Mouse (Mus musculus) neural tube, embryonic 11.5 days (tissue): ENCODE measurements around the gene Fryl. TPM values are rescaled to one million over a fixed set of nuclear protein-coding genes. Genes with fewer than 3 reads are reported as not detected.

ENCODE experiments used
- ATAC-seq: fragments of 200-750 bp; cut with Nextera tagmentation; 2 replicates; pipeline ENCODE4 v1.8.0; 2017; ENCODE audit warnings: moderate number of reproducible peaks, mild to moderate bottlenecking, moderate TSS enrichment, moderate library complexity; ENCODE audit not compliant: insufficient read depth, low FRiP score, low TSS enrichment
- DNase-seq: peaks from one replicate; pipeline ENCODE4 v3.0.0-alpha.2; 2015; ENCODE audit warnings: low spot score
- H3K27ac ChIP-seq: fragments of 300-500 bp; sonication (generic); 2 replicates; pipeline ENCODE4 v1.5.1; 2014; ENCODE audit warnings: low read depth, mild to moderate bottlenecking, low read length
- H3K27me3 ChIP-seq: fragments of 300-500 bp; sonication (generic); 2 replicates; pipeline ENCODE4 v1.6.1; 2014; ENCODE audit warnings: mild to moderate bottlenecking, low read length, mixed read lengths; ENCODE audit not compliant: control insufficient read depth, insufficient read depth
- H3K36me3 ChIP-seq: fragments of 300-500 bp; sonication (generic); 2 replicates; pipeline ENCODE4 v1.6.1; 2014; ENCODE audit warnings: mild to moderate bottlenecking, low read length, moderate library complexity, mixed read lengths; ENCODE audit not compliant: control insufficient read depth, insufficient read depth
- H3K4me1 ChIP-seq: fragments of 300-500 bp; sonication (generic); 2 replicates; pipeline ENCODE4 v1.6.1; 2014; ENCODE audit warnings: low read length, mixed read lengths; ENCODE audit not compliant: control insufficient read depth, insufficient read depth
- H3K4me2 ChIP-seq: fragments of 300-500 bp; sonication (generic); 2 replicates; pipeline ENCODE4 v1.6.1; 2014; ENCODE audit warnings: low read depth, mild to moderate bottlenecking, moderate library complexity
- H3K4me3 ChIP-seq: fragments of 300-500 bp; sonication (generic); 2 replicates; pipeline ENCODE4 v1.5.1; 2014; ENCODE audit warnings: low read depth, low read length
- H3K9ac ChIP-seq: fragments of 300-500 bp; sonication (generic); 2 replicates; pipeline ENCODE4 v1.6.1; 2014; ENCODE audit warnings: mild to moderate bottlenecking, low read length
- H3K9me3 ChIP-seq: fragments of 300-500 bp; sonication (generic); 2 replicates; pipeline ENCODE4 v1.6.1; 2016; ENCODE audit warnings: low read length; ENCODE audit not compliant: control insufficient read depth
- WGBS: fragments of 180-500 bp; shearing (Covaris S2); extraction: QIAGEN DNeasy Blood & Tissue Kit; methylation state at CpG from one replicate; pipeline ENCODE4 v1.1.7; 2014; 5-methylcytosine and 5-hydroxymethylcytosine counted together
- polyA plus RNA-seq: library from polyadenylated mRNA; unstranded; fragments of >200 nt; fragmentation: Nextera tagmentation; extraction: Ambion mirVana; gene quantifications from 2 replicates; pipeline ENCODE4 v1.2.1, GENCODE M21; 2014

Gene Fryl
- polyA plus RNA-seq, 1 experiment from 2014 or later, result 41.7 TPM

DNA sequence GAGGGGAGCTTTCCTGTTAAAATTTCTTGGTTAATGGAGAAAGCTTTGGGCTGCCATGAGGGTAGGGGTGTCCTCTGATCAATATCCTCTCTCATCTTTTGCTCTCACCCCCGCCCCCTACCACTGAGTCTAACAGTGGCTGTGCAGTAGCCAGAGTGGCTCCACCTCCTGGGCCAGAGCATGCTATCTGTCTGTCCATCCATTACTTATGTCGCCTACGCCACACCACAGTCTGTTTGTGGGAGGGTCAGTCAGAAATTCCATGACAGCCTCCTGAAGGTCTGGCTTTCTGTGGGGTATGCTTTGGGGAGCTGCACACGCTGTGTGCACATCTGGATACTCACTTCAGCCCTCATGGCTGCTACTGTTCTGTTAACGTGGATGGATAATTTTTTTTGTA is 174.9 kb downstream of the Fryl start:
- 89% methylated on average over 5 of the region's 5 CpGs for WGBS
- DNase-seq, result no peak
- Histone ChIP-seq H3K27me3 (no peaks in the 10 kb centered on the region), H3K9me3 (no peaks in the 10 kb centered on the region), H3K4me3 (no peak overlapping the region), H3K4me2 (no peak overlapping the region), H3K9ac (no peak overlapping the region), H3K27ac (no peak overlapping the region), H3K4me1 (no peaks in the 10 kb centered on the region), H3K36me3 (peaks cover 8% of the 10 kb centered on the region)
- ATAC-seq, result no peak

DNA sequence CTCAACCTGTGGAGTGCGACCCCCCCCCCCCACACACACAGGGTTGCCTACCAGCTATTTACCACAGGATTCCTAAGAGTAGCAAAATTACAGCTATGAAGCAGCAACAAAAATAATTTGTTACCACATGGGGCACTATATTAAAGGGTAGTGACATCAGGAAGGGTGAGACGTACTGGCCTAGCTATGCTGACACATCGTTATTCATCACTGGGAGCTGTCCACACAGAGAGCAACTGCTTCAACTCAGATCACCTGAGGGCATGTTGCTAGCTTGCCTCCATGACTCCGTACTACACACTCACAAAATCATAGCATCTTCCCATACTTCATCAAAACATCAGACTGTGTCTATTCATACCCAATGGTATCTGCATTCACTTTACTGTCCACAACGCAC is 176.6 kb downstream of the Fryl start:
- Histone ChIP-seq H3K9ac (no peak overlapping the region), H3K27me3 (no peaks in the 10 kb centered on the region), H3K9me3 (no peaks in the 10 kb centered on the region), H3K36me3 (peaks cover 14% of the 10 kb centered on the region), H3K4me1 (no peaks in the 10 kb centered on the region), H3K27ac (no peak overlapping the region), H3K4me3 (no peak overlapping the region), H3K4me2 (no peak overlapping the region)
- DNase-seq, result no peak
- no peak for ATAC-seq
- 86% methylated on average over 5 of the region's 5 CpGs for whole genome bisulfite sequencing

GRCm38 (mm10) chr5:73071319-73071718 is 185.1 kb downstream of the Fryl start:
- Histone ChIP-seq H3K27me3 (no peaks in the 10 kb centered on the region), H3K4me1 (no peaks in the 10 kb centered on the region), H3K4me3 (no peak overlapping the region), H3K36me3 (peaks cover 11% of the 10 kb centered on the region), H3K9me3 (no peaks in the 10 kb centered on the region), H3K4me2 (no peak overlapping the region), H3K9ac (no peak overlapping the region), H3K27ac (no peak overlapping the region)
- ATAC-seq (0 out of 2 replicates have a peak, but pooled peaks have one; percentile 23), DNase-seq (peak; percentile 73)
- 47% methylated on average over 15 of the region's 15 CpGs for WGBS

DNA sequence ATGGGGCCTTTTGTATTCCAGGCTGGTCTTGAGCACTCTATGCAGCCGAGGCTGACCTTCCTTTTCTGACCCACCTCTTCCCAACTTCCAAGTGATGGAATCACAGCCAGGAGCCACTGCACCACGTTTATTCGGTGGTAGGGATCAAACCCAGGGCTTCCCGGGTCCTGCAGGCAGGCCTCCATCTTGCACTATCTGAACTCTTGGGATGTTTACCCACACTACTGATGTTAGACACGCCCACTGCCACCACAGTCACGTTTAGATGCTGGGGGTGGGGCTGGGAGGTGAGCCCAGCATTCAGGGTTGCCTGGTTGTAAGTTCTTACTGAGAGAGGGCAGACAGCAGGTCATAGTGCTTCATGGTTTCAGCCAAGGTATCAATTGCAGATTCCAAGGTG is 189.5 kb downstream of the Fryl start:
- Histone ChIP-seq H3K4me2 (no peak overlapping the region), H3K36me3 (peaks cover 5% of the 10 kb centered on the region), H3K27me3 (no peaks in the 10 kb centered on the region), H3K27ac (no peak overlapping the region), H3K9me3 (no peaks in the 10 kb centered on the region), H3K4me1 (no peaks in the 10 kb centered on the region), H3K9ac (no peak overlapping the region), H3K4me3 (no peak overlapping the region)
- DNase-seq (no peak), ATAC-seq (no peak)
- 55% methylated on average over 6 of the region's 6 CpGs for WGBS

DNA sequence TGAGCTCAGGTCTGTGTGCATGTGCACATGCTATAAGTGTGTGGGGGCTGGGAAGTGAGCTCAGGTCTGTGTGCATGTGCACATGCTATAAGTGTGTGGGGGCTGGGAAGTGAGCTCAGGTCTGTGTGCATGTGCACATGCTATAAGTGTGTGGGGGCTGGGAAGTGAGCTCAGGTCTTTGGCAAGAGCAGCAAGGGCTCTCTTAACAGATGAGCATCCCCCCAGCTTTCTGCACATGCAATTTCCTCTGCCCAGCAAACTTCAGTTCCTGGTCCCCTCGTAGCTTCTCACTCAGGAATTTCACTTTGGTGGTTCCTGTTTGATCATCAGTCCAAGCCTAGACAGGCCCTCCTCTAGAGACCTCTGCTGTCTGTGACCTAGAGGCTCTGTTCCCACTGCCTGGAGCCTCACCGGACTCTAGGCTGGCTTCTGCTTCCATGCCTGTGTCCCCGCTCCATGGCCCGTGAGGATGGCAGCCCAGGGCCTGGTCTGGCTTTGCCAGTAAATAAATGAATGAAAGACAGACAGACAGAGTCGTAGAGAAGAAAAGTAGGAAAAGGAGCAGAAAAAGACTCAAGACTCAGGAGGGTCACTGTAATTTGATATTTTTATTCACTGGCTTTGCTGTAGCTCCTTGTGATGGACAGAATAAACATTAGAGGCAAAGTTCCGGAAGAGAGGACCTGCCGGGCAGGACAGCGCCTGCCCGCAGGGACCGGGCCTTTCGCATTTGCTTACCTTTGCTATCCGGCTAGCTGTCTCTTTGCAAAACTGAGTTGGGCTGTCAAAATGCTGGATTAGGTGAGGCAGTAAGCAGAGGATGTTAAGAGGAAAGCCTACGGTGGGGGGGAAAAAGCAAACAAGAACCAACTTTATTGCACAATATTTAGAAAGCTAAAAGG is 192.4 kb downstream of the Fryl start:
- no peaks in the 10 kb centered on the region for H3K4me1 ChIP-seq
- H3K27ac ChIP-seq, result no peak overlapping the region
- no peak overlapping the region for H3K9ac ChIP-seq
- DNase-seq (no peak), ATAC-seq (no peak)
- WGBS, result 84% methylated on average over 13 of the region's 13 CpGs
- no peak overlapping the region for H3K4me2 ChIP-seq
- peaks cover 5% of the 10 kb centered on the region for H3K36me3 ChIP-seq
- no peaks in the 10 kb centered on the region for H3K27me3 ChIP-seq
- no peaks in the 10 kb centered on the region for H3K9me3 ChIP-seq
- H3K4me3 ChIP-seq, result no peak overlapping the region

DNA sequence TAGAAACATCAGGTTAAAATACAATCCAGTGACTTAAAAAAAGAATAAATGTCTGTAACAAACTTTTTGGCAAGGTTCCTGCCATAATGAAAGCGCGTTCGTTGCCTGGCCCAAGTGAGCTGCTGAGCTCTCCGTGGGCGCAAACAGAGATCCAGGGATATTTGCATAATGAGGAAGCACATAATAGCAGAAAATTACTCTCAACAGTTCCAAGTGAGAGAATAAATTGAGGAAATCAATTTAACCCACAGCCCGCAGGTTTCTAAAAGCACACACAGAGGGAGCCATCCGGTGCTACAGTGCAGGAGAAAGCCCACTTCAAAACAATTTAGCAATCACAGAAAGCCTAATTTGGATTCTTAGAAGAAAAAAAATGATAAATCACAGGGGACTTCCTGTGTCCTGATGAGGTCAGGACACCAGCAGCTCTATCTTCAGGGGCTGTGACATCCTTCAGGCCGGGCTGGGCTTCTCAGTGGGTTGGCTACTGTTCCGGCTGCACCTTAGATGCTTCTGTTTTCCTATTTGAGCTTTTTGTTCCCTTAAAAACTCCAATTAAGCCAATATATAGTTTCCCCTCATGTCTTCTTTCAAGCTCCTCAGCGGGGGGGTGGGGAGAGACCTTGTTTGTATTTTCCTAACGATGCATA is 194.8 kb downstream of the Fryl start:
- Histone ChIP-seq H3K9ac (no peak overlapping the region), H3K27me3 (no peaks in the 10 kb centered on the region), H3K36me3 (peaks cover 5% of the 10 kb centered on the region), H3K4me2 (no peak overlapping the region), H3K4me3 (no peak overlapping the region), H3K4me1 (no peaks in the 10 kb centered on the region), H3K9me3 (no peaks in the 10 kb centered on the region), H3K27ac (no peak overlapping the region)
- DNase-seq (no peak), ATAC-seq (no peak)
- WGBS, result 80% methylated on average over 11 of the region's 11 CpGs

- H3K9ac ChIP-seq, result no peak overlapping the region
- no peak overlapping the region for H3K27ac ChIP-seq
- 94% methylated on average over 5 of the region's 5 CpGs for WGBS
- no peak overlapping the region for H3K4me2 ChIP-seq
- no peaks in the 10 kb centered on the region for H3K27me3 ChIP-seq
- no peak for ATAC-seq
- no peaks in the 10 kb centered on the region for H3K4me1 ChIP-seq
- no peak for DNase-seq
- peaks cover 14% of the 10 kb centered on the region for H3K36me3 ChIP-seq
- H3K9me3 ChIP-seq, result no peaks in the 10 kb centered on the region
- no peak overlapping the region for H3K4me3 ChIP-seq
Observed at GRCm38 (mm10) chr5:73056937-73057336, 199.5 kb downstream of the Fryl start.

GRCm38 (mm10) chr5:73056457-73056856 is 200.0 kb downstream of the Fryl start:
- Histone ChIP-seq H3K27ac (no peak overlapping the region), H3K9ac (no peak overlapping the region), H3K36me3 (peaks cover 14% of the 10 kb centered on the region), H3K4me2 (no peak overlapping the region), H3K27me3 (no peaks in the 10 kb centered on the region), H3K4me3 (no peak overlapping the region), H3K4me1 (no peaks in the 10 kb centered on the region), H3K9me3 (no peaks in the 10 kb centered on the region)
- ATAC-seq, result no peak
- 91% methylated on average over 6 of the region's 6 CpGs for WGBS
- DNase-seq, result no peak

GRCm38 (mm10) chr5:73053933-73054332 is 202.5 kb downstream of the Fryl start:
- no peaks in the 10 kb centered on the region for H3K27me3 ChIP-seq
- no peak overlapping the region for H3K27ac ChIP-seq
- H3K36me3 ChIP-seq, result peaks cover 21% of the 10 kb centered on the region
- H3K9ac ChIP-seq, result no peak overlapping the region
- H3K4me2 ChIP-seq, result no peak overlapping the region
- no peak for DNase-seq
- H3K4me1 ChIP-seq, result no peaks in the 10 kb centered on the region
- H3K9me3 ChIP-seq, result no peaks in the 10 kb centered on the region
- no peak for ATAC-seq
- no peak overlapping the region for H3K4me3 ChIP-seq
- 95% methylated on average over 8 of the region's 8 CpGs for WGBS
